Mouse (Mus musculus) testis, adult 2 months (tissue): ENCODE results near the gene Cyp2f2. TPM values are rescaled to one million over a fixed set of nuclear protein-coding genes. Genes with fewer than 3 reads are reported as not detected.
A peak's percentile ranks its signal among the peaks of the same experiment; 100 is the strongest.

Experiments used
- H3K27ac ChIP-seq: fragments of 200-500 bp; 2 replicates; pipeline ENCODE4 v1.5.1; 2012; ENCODE audit warnings: low read depth, low read length; ENCODE audit not compliant: control insufficient read depth, insufficient read depth
- H3K27me3 ChIP-seq: fragments of 200-500 bp; 2 replicates; pipeline ENCODE4 v1.6.1; 2012; ENCODE audit warnings: mild to moderate bottlenecking, low read length, moderate library complexity; ENCODE audit not compliant: control insufficient read depth, insufficient read depth
- H3K36me3 ChIP-seq: fragments of 200-500 bp; 2 replicates; pipeline ENCODE4 v1.6.1; 2012; ENCODE audit warnings: mild to moderate bottlenecking, low read length; ENCODE audit not compliant: control insufficient read depth, insufficient read depth
- H3K4me1 ChIP-seq: fragments of 200-500 bp; 2 replicates; pipeline ENCODE4 v1.6.1; 2012; ENCODE audit warnings: low read length; ENCODE audit not compliant: control insufficient read depth, insufficient read depth
- H3K4me3 ChIP-seq: fragments of 200-500 bp; 2 replicates; pipeline ENCODE4 v1.5.1; 2012; ENCODE audit warnings: low read depth, mild to moderate bottlenecking, low read length, moderate library complexity, mixed read lengths; ENCODE audit not compliant: control insufficient read depth
- CTCF ChIP-seq: fragments of 200-500 bp; IDR thresholded peaks from 2 replicates; pipeline ENCODE4 v1.5.1; 2012; ENCODE audit warnings: low read depth, mild to moderate bottlenecking, inconsistent platforms, low read length, moderate library complexity; ENCODE audit not compliant: control insufficient read depth, insufficient read depth, insufficient replicate concordance
- POLR2A ChIP-seq: fragments of 200-500 bp; IDR thresholded peaks from 2 replicates; pipeline ENCODE4 v1.6.1; 2012; ENCODE audit warnings: low read depth, mild to moderate bottlenecking, inconsistent platforms, low read length, moderate library complexity; ENCODE audit not compliant: control insufficient read depth
- polyA plus RNA-seq: library from polyadenylated mRNA; depleted of rRNA; stranded (reverse); fragments of >200 nt; gene quantifications from 2 replicates; pipeline ENCODE4 v1.2.3, GENCODE M21; 2012

The Cyp2f2 gene
- polyA plus RNA-seq, 1 experiment, result 1.2 TPM

GRCm38 (mm10) chr7:27156005-27156404 lies 36.3 kb downstream of the Cyp2f2 start:
- Histone ChIP-seq H3K27me3 (no peaks in the 10 kb centered on the region), H3K4me3 (no peak overlapping the region), H3K4me1 (peaks cover 11% of the 10 kb centered on the region), H3K36me3 (peaks cover 2% of the 10 kb centered on the region), H3K27ac (no peak overlapping the region)
- TF ChIP-seq CTCF (no peak), POLR2A (no peak)

GRCm38 (mm10) chr7:27158171-27158570 lies 38.5 kb downstream of the Cyp2f2 start:
- H3K27ac ChIP-seq, result no peak overlapping the region
- H3K4me1 ChIP-seq, result peaks cover 11% of the 10 kb centered on the region
- no peak overlapping the region for H3K4me3 ChIP-seq
- H3K27me3 ChIP-seq, result no peaks in the 10 kb centered on the region
- TF ChIP-seq CTCF, result no peak
- no peak for TF ChIP-seq POLR2A
- peaks cover 2% of the 10 kb centered on the region for H3K36me3 ChIP-seq

DNA sequence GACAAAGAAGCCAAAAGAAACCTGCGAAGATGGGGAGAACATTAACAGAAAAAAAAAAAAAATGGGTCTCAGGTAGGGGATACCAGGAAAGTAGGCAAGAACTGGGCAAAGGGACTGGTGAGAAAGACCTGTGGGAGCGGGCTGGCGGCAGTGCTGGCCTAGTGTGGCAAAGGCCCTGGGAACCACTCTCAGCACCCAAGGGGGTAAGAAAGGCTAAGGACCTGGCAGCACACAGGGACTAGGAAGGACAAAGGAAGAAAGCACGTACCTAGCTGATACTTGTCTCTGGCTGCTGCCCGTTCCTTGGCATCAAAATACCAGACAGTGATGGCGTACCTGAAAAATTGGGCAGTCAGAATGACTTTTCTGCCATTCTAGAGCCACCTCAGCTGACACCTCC lies 39.5 kb downstream of the Cyp2f2 start:
- TF ChIP-seq POLR2A, result no peak
- TF ChIP-seq CTCF, result no peak
- Histone ChIP-seq H3K36me3 (peaks cover 2% of the 10 kb centered on the region), H3K4me1 (peaks cover 11% of the 10 kb centered on the region), H3K27me3 (no peaks in the 10 kb centered on the region), H3K27ac (no peak overlapping the region), H3K4me3 (no peak overlapping the region)

GRCm38 (mm10) chr7:27159882-27160281 lies 40.2 kb downstream of the Cyp2f2 start:
- peaks cover 2% of the 10 kb centered on the region for H3K36me3 ChIP-seq
- no peak overlapping the region for H3K4me3 ChIP-seq
- H3K4me1 ChIP-seq, result peaks cover 14% of the 10 kb centered on the region
- no peak overlapping the region for H3K27ac ChIP-seq
- peak; percentile 79; the same call in 1 of the 2 replicates for TF ChIP-seq CTCF
- TF ChIP-seq POLR2A, result no peak
- no peaks in the 10 kb centered on the region for H3K27me3 ChIP-seq

GRCm38 (mm10) chr7:27160921-27161320 lies 41.2 kb downstream of the Cyp2f2 start:
- Histone ChIP-seq H3K27ac (no peak overlapping the region), H3K4me1 (peaks cover 15% of the 10 kb centered on the region), H3K36me3 (peaks cover 2% of the 10 kb centered on the region), H3K27me3 (no peaks in the 10 kb centered on the region), H3K4me3 (no peak overlapping the region)
- TF ChIP-seq POLR2A (no peak), CTCF (no peak)

DNA sequence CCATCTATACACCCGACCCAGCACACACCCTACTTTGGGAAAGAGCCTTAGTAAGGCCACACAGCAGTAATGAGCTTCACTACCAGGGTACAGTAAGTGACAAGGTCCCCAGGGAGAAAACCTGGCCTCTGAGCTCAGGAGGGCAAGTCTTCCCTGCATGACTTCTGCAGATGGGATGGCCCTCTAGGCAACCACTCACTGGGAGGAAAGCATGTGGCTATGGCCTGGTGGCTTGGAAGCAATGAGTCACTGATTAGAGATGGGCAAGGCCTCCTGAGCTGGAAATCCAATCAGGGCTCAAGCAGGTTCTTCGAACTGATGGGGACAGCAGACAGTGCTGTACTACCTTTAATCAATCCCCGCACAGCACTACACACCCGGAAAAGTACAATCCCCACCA lies 42.0 kb downstream of the Cyp2f2 start:
- Histone ChIP-seq H3K4me3 (no peak overlapping the region), H3K27ac (no peak overlapping the region), H3K27me3 (no peaks in the 10 kb centered on the region), H3K4me1 (peaks cover 15% of the 10 kb centered on the region), H3K36me3 (peaks cover 2% of the 10 kb centered on the region)
- TF ChIP-seq CTCF (no peak), POLR2A (no peak)

DNA sequence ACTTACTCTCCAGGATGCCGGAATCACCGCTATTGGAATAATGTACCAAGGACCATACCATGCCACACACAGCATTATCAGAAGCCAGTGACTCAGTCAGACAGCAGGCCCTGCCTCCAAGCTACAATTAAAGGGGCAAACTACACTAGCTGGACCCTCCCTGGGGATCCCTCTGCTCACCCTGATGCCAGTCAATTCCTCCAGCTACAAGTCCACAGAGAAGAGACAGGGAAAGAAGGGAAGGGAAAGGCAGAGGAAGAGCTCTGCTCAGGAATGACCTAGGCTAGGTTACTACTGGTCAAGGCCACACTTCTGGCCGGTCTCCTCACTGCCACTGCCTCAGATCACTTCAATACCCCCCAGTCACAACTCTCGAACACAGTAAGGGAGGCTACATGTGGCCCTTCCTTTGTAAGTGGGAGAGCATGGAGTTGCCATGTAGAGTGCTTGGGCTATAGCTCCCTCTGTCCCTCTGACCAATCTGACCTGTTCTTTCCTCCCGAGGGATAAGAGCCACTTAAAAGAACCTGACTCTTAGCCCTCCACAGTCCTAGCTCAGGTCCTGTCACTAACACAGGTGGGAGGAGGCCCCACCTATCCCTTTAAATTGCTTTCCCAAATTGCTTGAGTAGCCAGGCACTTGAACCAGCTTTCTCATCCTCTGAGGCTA lies 43.2 kb downstream of the Cyp2f2 start:
- H3K4me3 ChIP-seq, result no peak overlapping the region
- peaks cover 2% of the 10 kb centered on the region for H3K36me3 ChIP-seq

More for the DNA sequence above, 43.2 kb downstream of the Cyp2f2 start:
- Histone ChIP-seq H3K27me3 (no peaks in the 10 kb centered on the region), H3K4me1 (peaks cover 24% of the 10 kb centered on the region), H3K27ac (no peak overlapping the region)
- TF ChIP-seq CTCF, result no peak
- no peak for TF ChIP-seq POLR2A
